Mouse (Mus musculus) embryo, embryonic 11 days (tissue): ENCODE results near the gene Gm11639.
A peak's percentile ranks its signal among the peaks of the same experiment; 100 is the strongest.

Experiments used
- DNase-seq: peaks from one replicate; pipeline ENCODE4 v3.0.0-alpha.2; 2015

Gene Gm11639

GRCm38 (mm10) chr11:104685548-104685947, at the start of gene Gm11639:
TSS of gene Gm11639 (plus strand) at chr11:104685707.
- peak; percentile 35 for DNase-seq

- no peak for DNase-seq
These were observed 48.5 kb upstream of the Gm11639 start for GRCm38 (mm10) chr11:104637010-104637409.

- no peak for DNase-seq
These were observed 47.5 kb upstream of the Gm11639 start for GRCm38 (mm10) chr11:104638006-104638405.

GRCm38 (mm10) chr11:104638906-104639305, 46.6 kb upstream of the Gm11639 start:
- no peak for DNase-seq

GRCm38 (mm10) chr11:104639634-104640033, 45.9 kb upstream of the Gm11639 start:
- no peak for DNase-seq

GRCm38 (mm10) chr11:104640894-104641293, 44.6 kb upstream of the Gm11639 start:
- no peak for DNase-seq

GRCm38 (mm10) chr11:104643236-104643635, 42.3 kb upstream of the Gm11639 start:
- no peak for DNase-seq

GRCm38 (mm10) chr11:104645402-104645801, 40.1 kb upstream of the Gm11639 start:
- no peak for DNase-seq

- no peak for DNase-seq
These were observed 39.3 kb upstream of the Gm11639 start for GRCm38 (mm10) chr11:104646173-104646572.

- DNase-seq: no peak
These were observed 38.9 kb upstream of the Gm11639 start for GRCm38 (mm10) chr11:104646611-104647010.

GRCm38 (mm10) chr11:104647188-104647867, 38.2 kb upstream of the Gm11639 start:
- DNase-seq: no peak

- DNase-seq: peak; percentile 21
These were observed 36.9 kb upstream of the Gm11639 start for GRCm38 (mm10) chr11:104648571-104648970.

- no peak for DNase-seq
These were observed 24.9 kb upstream of the Gm11639 start for GRCm38 (mm10) chr11:104660599-104660998.

- no peak for DNase-seq
These were observed 24.4 kb upstream of the Gm11639 start for GRCm38 (mm10) chr11:104661106-104661505.

- no peak for DNase-seq
These were observed 23.8 kb upstream of the Gm11639 start for GRCm38 (mm10) chr11:104661531-104662205.

- no peak for DNase-seq
These were observed 22.9 kb upstream of the Gm11639 start for GRCm38 (mm10) chr11:104662573-104662972.

GRCm38 (mm10) chr11:104663241-104663877, 22.1 kb upstream of the Gm11639 start:
- DNase-seq: no peak

- DNase-seq: no peak
These were observed 21.6 kb upstream of the Gm11639 start for GRCm38 (mm10) chr11:104663878-104664261.

GRCm38 (mm10) chr11:104664441-104664840, 21.1 kb upstream of the Gm11639 start:
- DNase-seq: no peak

GRCm38 (mm10) chr11:104667399-104667798, 18.1 kb upstream of the Gm11639 start:
- no peak for DNase-seq

- no peak for DNase-seq
These were observed 12.1 kb upstream of the Gm11639 start for GRCm38 (mm10) chr11:104673412-104673811.

- DNase-seq: no peak
These were observed 10.7 kb upstream of the Gm11639 start for GRCm38 (mm10) chr11:104674768-104675167.

GRCm38 (mm10) chr11:104693235-104693634, 7.7 kb downstream of the Gm11639 start:
- no peak for DNase-seq

- DNase-seq: no peak
These were observed 18.6 kb downstream of the Gm11639 start for GRCm38 (mm10) chr11:104704097-104704496.
